Mouse (Mus musculus) ES-Bruce4 (cell line): ENCODE measurements around the gene Gm11084. TPM values are rescaled to one million over a fixed set of nuclear protein-coding genes. Genes with fewer than 3 reads are reported as not detected.

Experiments used
- H3K27ac ChIP-seq: 2 replicates; pipeline ENCODE4 v1.5.1; 2012; ENCODE audit warnings: low read length, inconsistent platforms; ENCODE audit not compliant: insufficient read depth
- H3K27me3 ChIP-seq: 2 replicates; pipeline ENCODE4 v1.6.1; 2012; ENCODE audit warnings: mild to moderate bottlenecking, low read length, inconsistent platforms; ENCODE audit not compliant: control insufficient read depth, poor library complexity, insufficient read depth, severe bottlenecking
- H3K36me3 ChIP-seq: 2 replicates; pipeline ENCODE4 v1.6.1; 2012; ENCODE audit warnings: inconsistent platforms, mild to moderate bottlenecking, low read length, moderate library complexity; ENCODE audit not compliant: control insufficient read depth, poor library complexity, insufficient read depth, severe bottlenecking
- H3K4me1 ChIP-seq: one replicate; pipeline ENCODE4 v1.8.1; 2011; ENCODE audit warnings: low read length; ENCODE audit not compliant: control insufficient read depth, insufficient read depth
- H3K4me3 ChIP-seq: 2 replicates; pipeline ENCODE4 v1.5.1; 2011; ENCODE audit warnings: low read depth, mild to moderate bottlenecking, low read length
- H3K9ac ChIP-seq: 2 replicates; pipeline ENCODE4 v1.6.1; 2012; ENCODE audit warnings: low read depth, mild to moderate bottlenecking, inconsistent platforms; ENCODE audit not compliant: poor library complexity, severe bottlenecking
- H3K9me3 ChIP-seq: replicated peaks from 2 replicates; pipeline ENCODE4 v1.6.1; 2012; ENCODE audit warnings: mild to moderate bottlenecking, low read length, inconsistent platforms; ENCODE audit not compliant: control insufficient read depth, poor library complexity, insufficient read depth, severe bottlenecking
- CTCF ChIP-seq: IDR thresholded peaks from one replicate; pipeline ENCODE4 v1.8.1; 2011; ENCODE audit warnings: low read depth, low read length
- EP300 ChIP-seq: IDR thresholded peaks from 2 replicates; pipeline ENCODE4 v1.6.1; 2011; ENCODE audit warnings: low read depth, low read length; ENCODE audit not compliant: insufficient read depth
- POLR2A ChIP-seq: IDR thresholded peaks from one replicate; pipeline ENCODE4 v1.8.1; 2011; ENCODE audit warnings: low read length; ENCODE audit not compliant: insufficient read depth
- polyA plus RNA-seq: library from polyadenylated mRNA; stranded (reverse); fragments of >200 nt; gene quantifications from 2 replicates; pipeline ENCODE4 v1.2.4, GENCODE M21; 2011; ENCODE audit warnings: low read depth; ENCODE audit not compliant: missing spikeins, insufficient read depth, insufficient read length

The Gm11084 gene
- polyA plus RNA-seq, 1 experiment = not detected

- no peak overlapping the region for H3K27ac ChIP-seq
- TF ChIP-seq EP300 (no peak), POLR2A (no peak), CTCF (no peak)
These were observed 10.5 kb downstream of the Gm11084 start for GRCm38 (mm10) chr2:72976036-72976435.

GRCm38 (mm10) chr2:72970831-72971230 is 15.7 kb downstream of the Gm11084 start:
- no peak for TF ChIP-seq CTCF
- no peak for TF ChIP-seq EP300
- no peak for TF ChIP-seq POLR2A
- Histone ChIP-seq H3K4me3 (no peak overlapping the region), H3K9me3 (no peaks in the 10 kb centered on the region), H3K27ac (no peak overlapping the region), H3K9ac (no peak overlapping the region), H3K27me3 (no peaks in the 10 kb centered on the region), H3K36me3 (peaks cover 38% of the 10 kb centered on the region), H3K4me1 (peaks cover 1% of the 10 kb centered on the region)

More at GRCm38 (mm10) chr2:72976036-72976435, 10.5 kb downstream of the Gm11084 start:
- Histone ChIP-seq H3K27me3 (no peaks in the 10 kb centered on the region), H3K9ac (no peak overlapping the region), H3K36me3 (peaks cover 30% of the 10 kb centered on the region), H3K4me3 (no peak overlapping the region), H3K4me1 (peaks cover 2% of the 10 kb centered on the region), H3K9me3 (no peaks in the 10 kb centered on the region)

- H3K4me1 ChIP-seq = peaks cover 1% of the 10 kb centered on the region
- H3K27me3 ChIP-seq = no peaks in the 10 kb centered on the region
- no peaks in the 10 kb centered on the region for H3K9me3 ChIP-seq
- H3K27ac ChIP-seq = no peak overlapping the region
- TF ChIP-seq CTCF = no peak
- no peak for TF ChIP-seq EP300
- no peak for TF ChIP-seq POLR2A
- no peak overlapping the region for H3K4me3 ChIP-seq
- no peak overlapping the region for H3K9ac ChIP-seq
- H3K36me3 ChIP-seq = peaks cover 39% of the 10 kb centered on the region
These were observed 16.2 kb downstream of the Gm11084 start for GRCm38 (mm10) chr2:72970302-72970701.

- Histone ChIP-seq H3K9ac (no peak overlapping the region), H3K4me1 (peaks cover 1% of the 10 kb centered on the region), H3K36me3 (peaks cover 40% of the 10 kb centered on the region), H3K4me3 (no peak overlapping the region), H3K27ac (no peak overlapping the region), H3K9me3 (no peaks in the 10 kb centered on the region), H3K27me3 (no peaks in the 10 kb centered on the region)
- no peak for TF ChIP-seq POLR2A
These were observed 18.0 kb downstream of the Gm11084 start for GRCm38 (mm10) chr2:72968536-72968935.

GRCm38 (mm10) chr2:72965450-72965849 is 21.1 kb downstream of the Gm11084 start:
- Histone ChIP-seq H3K4me3 (no peak overlapping the region), H3K9me3 (no peaks in the 10 kb centered on the region), H3K36me3 (peaks cover 24% of the 10 kb centered on the region), H3K27ac (peak overlapping the region; percentile 44; the same call in 1 of the 2 replicates), H3K4me1 (peaks cover 1% of the 10 kb centered on the region), H3K9ac (no peak overlapping the region), H3K27me3 (no peaks in the 10 kb centered on the region)
- TF ChIP-seq EP300 (no peak), POLR2A (no peak), CTCF (no peak)

GRCm38 (mm10) chr2:72956415-72956814 is 30.1 kb downstream of the Gm11084 start:
- Histone ChIP-seq H3K27me3 (no peaks in the 10 kb centered on the region), H3K4me3 (no peak overlapping the region), H3K27ac (no peak overlapping the region), H3K36me3 (peaks cover 14% of the 10 kb centered on the region), H3K9me3 (no peaks in the 10 kb centered on the region), H3K9ac (no peak overlapping the region), H3K4me1 (no peaks in the 10 kb centered on the region)
- TF ChIP-seq CTCF = peak; percentile 22
- TF ChIP-seq POLR2A = no peak
